1 mouse cellular context compared by ENCODE assay signal in genomic region chr5:31081386-31081785, GRCm38 (mm10).
TF ChIP-seq lines count a peak whose summit lies in the region.

No protein-coding gene starts in this region.

TF ChIP-seq in MEL, 35 proteins besides CTCF, POLR2A, EP300 and RAD21:
- TF ChIP-seq MAX (IDR thresholded peaks at IDR 0.05; ENCODE audit: low read length) (peak; percentile 48; the same call in 1 of the 2 replicates), MYB (IDR thresholded peaks at IDR 0.05; ENCODE audit: low read depth, low read length) (no peak), NELFE (IDR thresholded peaks at IDR 0.05; ENCODE audit: low read depth, low read length) (no peak), ZMIZ1 (IDR thresholded peaks at IDR 0.05; ENCODE audit: low read depth, low read length) (0 out of 2 replicates have a peak, but pooled peaks have one; percentile 20), ZC3H11A (IDR thresholded peaks at IDR 0.05; ENCODE audit: low read depth, low read length) (peak; percentile 9; the same call in 1 of the 2 replicates), MXI1 (IDR thresholded peaks at IDR 0.05; ENCODE audit: low read depth, low read length) (peak; percentile 51; the same call in 1 of the 2 replicates), POLR2AphosphoS2 (IDR thresholded peaks at IDR 0.05; ENCODE audit: low read length) (0 out of 2 replicates have a peak, but pooled peaks have one; percentile 50), SMC3 (IDR thresholded peaks at IDR 0.05; ENCODE audit: low read depth, low read length) (peak; percentile 69)
TF ChIP-seq in MEL: peak in this region for 6.
